Mouse (Mus musculus) testis, adult 2 months (tissue): ENCODE measurements around the gene Traf3ip1.

ENCODE experiments used
- CTCF ChIP-seq: fragments of 200-500 bp; IDR thresholded peaks from 2 replicates; pipeline ENCODE4 v1.5.1; 2012; ENCODE audit warnings: low read depth, mild to moderate bottlenecking, inconsistent platforms, low read length, moderate library complexity; ENCODE audit not compliant: control insufficient read depth, insufficient read depth, insufficient replicate concordance
- POLR2A ChIP-seq: fragments of 200-500 bp; IDR thresholded peaks from 2 replicates; pipeline ENCODE4 v1.6.1; 2012; ENCODE audit warnings: low read depth, mild to moderate bottlenecking, inconsistent platforms, low read length, moderate library complexity; ENCODE audit not compliant: control insufficient read depth

DNA sequence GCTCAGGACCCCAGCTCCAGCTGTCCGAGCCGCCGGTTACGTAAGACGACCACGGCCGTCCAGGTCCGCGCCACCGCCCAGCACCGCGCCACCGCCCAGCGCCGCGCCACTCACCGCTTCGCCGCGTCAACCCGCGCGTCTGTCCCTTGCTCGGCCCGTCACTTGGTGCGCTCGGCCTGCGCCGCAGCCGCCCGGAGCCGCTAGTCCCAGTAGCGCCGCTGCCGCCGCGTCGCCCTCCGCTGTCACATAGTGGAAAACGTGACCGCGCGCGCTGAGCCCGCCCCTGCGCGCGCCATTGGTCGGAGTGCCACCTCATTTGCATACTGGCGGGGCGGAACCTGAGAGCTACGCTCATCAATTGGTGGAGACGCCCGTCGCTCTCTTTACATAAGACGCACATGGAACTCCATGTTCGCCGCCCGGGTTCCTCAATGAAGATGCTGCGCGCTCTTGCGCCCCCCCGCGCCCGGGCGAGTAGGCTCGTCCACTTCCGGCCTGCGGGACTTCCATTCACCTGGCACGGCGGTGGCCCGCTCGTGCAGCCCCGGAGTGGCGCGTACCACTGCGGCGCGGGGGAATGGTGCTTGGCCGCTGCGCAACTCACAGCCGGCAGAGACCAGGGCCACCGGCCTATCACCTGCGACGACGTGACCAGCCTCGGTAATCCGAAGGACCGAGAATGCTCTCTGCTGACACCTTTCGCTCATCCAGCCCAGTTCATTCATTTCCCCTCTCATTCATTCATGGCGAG, 35.2 kb upstream of the Traf3ip1 start, which contains the start of gene Per2:
- TF ChIP-seq POLR2A (peak; percentile 62), CTCF (peak; percentile 7; the same call in 1 of the 2 replicates)
